Mouse (Mus musculus) adrenal gland, postnatal 25 days (tissue): ENCODE measurements around the gene Amdhd2. TPM values are rescaled to one million over a fixed set of nuclear protein-coding genes. Genes with fewer than 3 reads are reported as not detected.

Experiments
- DNase-seq: peaks from one replicate; pipeline ENCODE4 v3.0.0; 2021; ENCODE audit warnings: mixed read lengths
- long read RNA-seq: library from polyadenylated mRNA; stranded (forward); transcript quantifications from one replicate; pipeline ENCODE4 v2.0.0, GENCODE M21; 2021
- total RNA-seq: library from RNA; stranded (reverse); gene quantifications from 2 replicates; pipeline ENCODE4 v1.2.3, GENCODE M21; 2021

Amdhd2 gene
- total RNA-seq, result 38.1 and 45.6 TPM in 2 replicates
- long read RNA-seq, transcript Amdhd2-201 (11 exons, 1,496 nt), result major isoform, 28 of 31 reads
- long read RNA-seq, partial matches to known transcripts, result 0 of 31 reads
- long read RNA-seq, other reads (novel, unspliced or antisense), result 3 of 31 reads

GRCm38 (mm10) chr17:24163176-24163962 is at the start of gene Amdhd2:
Amdhd2 (minus strand) TSS chr17:24163766.
- peak; percentile 96 for DNase-seq

- DNase-seq, result no peak
Measured at GRCm38 (mm10) chr17:24213186-24213585, 49.6 kb upstream of the Amdhd2 start.

GRCm38 (mm10) chr17:24212441-24213018 is 49.0 kb upstream of the Amdhd2 start:
- no peak for DNase-seq

GRCm38 (mm10) chr17:24211631-24212440 is 48.3 kb upstream of the Amdhd2 start:
- DNase-seq, result peak; percentile 65

GRCm38 (mm10) chr17:24210591-24210990 is 47.0 kb upstream of the Amdhd2 start:
- no peak for DNase-seq

- no peak for DNase-seq
Measured at GRCm38 (mm10) chr17:24209916-24210240, 46.3 kb upstream of the Amdhd2 start.

GRCm38 (mm10) chr17:24209043-24209915 is 45.7 kb upstream of the Amdhd2 start, which contains the start of gene Ntn3:
Ntn3 (minus strand) TSS chr17:24209531.
- peak; percentile 57 for DNase-seq

GRCm38 (mm10) chr17:24208641-24209042 is 45.1 kb upstream of the Amdhd2 start:
- DNase-seq, result peak; percentile 33

- DNase-seq, result no peak
Measured at GRCm38 (mm10) chr17:24207768-24208640, 44.4 kb upstream of the Amdhd2 start.

- peak; percentile 65 for DNase-seq
Measured at GRCm38 (mm10) chr17:24206451-24207351, 43.1 kb upstream of the Amdhd2 start.

- peak; percentile 52 for DNase-seq
Measured at GRCm38 (mm10) chr17:24205908-24206361, 42.4 kb upstream of the Amdhd2 start.

- peak; percentile 96 for DNase-seq
Measured at GRCm38 (mm10) chr17:24205284-24205888, 41.8 kb upstream of the Amdhd2 start, which contains the start of gene Tbc1d24. Tbc1d24 (minus strand) TSS chr17:24205562.

GRCm38 (mm10) chr17:24204846-24205245 is 41.3 kb upstream of the Amdhd2 start:
- no peak for DNase-seq

GRCm38 (mm10) chr17:24203611-24204534 is 40.3 kb upstream of the Amdhd2 start:
- DNase-seq, result peak; percentile 21

- no peak for DNase-seq
Measured at GRCm38 (mm10) chr17:24203068-24203467, 39.5 kb upstream of the Amdhd2 start.

GRCm38 (mm10) chr17:24201092-24201491 is 37.5 kb upstream of the Amdhd2 start:
- DNase-seq, result no peak

GRCm38 (mm10) chr17:24199741-24200140 is 36.2 kb upstream of the Amdhd2 start:
- no peak for DNase-seq

- no peak for DNase-seq
Measured at GRCm38 (mm10) chr17:24199252-24199651, 35.7 kb upstream of the Amdhd2 start.
